Mouse (Mus musculus) adipose tissue, adult 10 weeks (tissue): ENCODE data around the gene Copb1. TPM values are rescaled to one million over a fixed set of nuclear protein-coding genes. Genes with fewer than 3 reads are reported as not detected.

ENCODE experiments used
- polyA plus RNA-seq: library from polyadenylated mRNA; stranded (reverse); fragments of 350-450 nt; fragmentation: Illumina TruSeq; extraction: RNeasy Lipid Tissue Mini Kit (QIAGEN cat#74804); gene quantifications from one replicate; pipeline ENCODE4 v1.2.3, GENCODE M21; 2014; ENCODE audit warnings: low read depth, low replicate concordance

The Copb1 gene
- 96.8 TPM for polyA plus RNA-seq

GRCm38 (mm10) chr7:114253885-114254833 is at the start of gene Copb1:
TSS of gene Copb1 (minus strand) at chr7:114254711.

DNA sequence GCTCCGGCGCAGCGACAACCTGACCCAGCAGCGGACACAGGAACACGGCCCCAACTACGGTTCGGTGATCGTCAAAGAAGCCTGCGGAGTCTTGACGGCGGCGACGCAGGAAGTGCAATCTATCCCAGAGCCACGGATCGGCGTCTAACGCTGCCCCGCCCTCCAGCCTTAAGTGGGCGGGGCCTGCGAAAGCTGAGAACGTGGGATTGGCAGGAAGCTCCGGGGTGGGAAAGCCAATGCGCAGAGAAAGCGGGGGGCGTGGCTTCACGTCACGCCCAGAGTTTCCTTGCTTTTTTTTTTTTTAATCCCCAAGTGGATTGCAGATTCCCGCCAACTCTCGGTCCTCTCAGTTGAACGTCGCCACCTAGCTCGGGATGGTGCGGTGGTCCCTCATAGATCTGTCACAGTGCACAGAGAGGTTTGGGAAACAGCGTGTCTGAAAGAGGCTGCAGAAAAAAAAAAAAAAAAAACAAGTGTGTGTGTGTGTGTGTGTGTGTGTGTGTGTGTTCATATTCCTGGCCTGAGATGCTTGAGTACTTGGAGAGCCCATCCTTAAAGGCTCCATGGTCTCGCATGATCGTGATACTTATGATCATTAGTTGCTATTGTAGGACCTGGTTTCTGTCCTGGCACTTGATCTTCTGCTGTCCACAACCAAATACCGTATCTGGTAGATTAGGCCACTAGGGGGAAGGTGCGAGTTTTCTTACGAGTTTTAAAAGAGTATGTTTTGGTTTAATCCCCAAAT is 21.7 kb upstream of the Copb1 start, which contains the start of gene Psma1:
Gene Psma1, minus strand, starts transcription at position 114 of the 748 bp plus-strand sequence.

Other genes with a start within 250 kb of the Copb1 start
- gene Rras2, start 136.9 kb downstream of the Copb1 start, polyA plus RNA-seq: 27.3 TPM
- 137 TPM for gene Psma1, start 21.4 kb upstream of the Copb1 start, polyA plus RNA-seq
- 51.5 TPM for gene Pde3b, start 160.6 kb upstream of the Copb1 start, polyA plus RNA-seq